Mouse (Mus musculus): ENCODE results near the gene App.

The App gene

DNA sequence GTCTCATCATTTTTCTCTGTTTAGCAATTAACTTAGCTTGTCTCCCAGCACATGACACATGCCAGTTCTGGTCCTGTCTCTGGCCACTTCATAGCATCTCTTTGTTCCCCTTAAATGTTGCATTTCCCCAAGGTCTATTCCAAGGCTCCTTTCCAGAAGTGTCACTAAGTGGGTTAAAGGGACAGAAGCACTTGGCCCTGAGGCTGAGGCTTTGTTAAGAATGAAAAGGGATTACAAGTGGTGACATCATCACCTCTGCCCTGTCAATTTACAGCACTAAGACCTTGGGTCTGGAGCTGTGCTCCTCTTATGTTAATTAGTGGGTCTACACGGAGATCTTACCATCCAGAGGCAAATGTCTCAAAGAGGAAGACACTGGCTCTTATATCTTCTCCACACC lies 56.0 kb downstream of the App start:
- peak; percentile 62 for DNase-seq

DNA sequence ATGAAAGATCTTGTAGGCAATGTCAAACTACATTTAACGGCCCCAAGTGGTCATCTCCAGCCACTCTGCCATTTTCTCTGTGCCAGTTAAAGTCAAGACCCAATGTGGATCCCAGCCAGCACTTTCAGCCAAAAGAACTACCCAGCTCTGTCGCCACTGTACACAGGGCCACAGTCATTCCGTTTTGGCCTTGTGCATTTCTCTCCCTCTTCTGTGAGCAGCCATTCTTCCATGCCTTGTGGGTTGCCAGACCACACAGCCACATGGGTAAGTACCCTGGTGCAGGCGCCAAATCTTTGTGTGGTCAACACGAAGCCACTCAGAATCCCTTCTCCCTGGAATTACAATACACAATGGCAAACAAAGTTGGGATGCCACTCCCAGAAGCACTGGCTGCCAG lies 57.7 kb downstream of the App start:
- DNase-seq, result peak; percentile 89

GRCm38 (mm10) chr16:85114742-85115141 lies 58.8 kb downstream of the App start:
- peak; percentile 85 for DNase-seq

DNA sequence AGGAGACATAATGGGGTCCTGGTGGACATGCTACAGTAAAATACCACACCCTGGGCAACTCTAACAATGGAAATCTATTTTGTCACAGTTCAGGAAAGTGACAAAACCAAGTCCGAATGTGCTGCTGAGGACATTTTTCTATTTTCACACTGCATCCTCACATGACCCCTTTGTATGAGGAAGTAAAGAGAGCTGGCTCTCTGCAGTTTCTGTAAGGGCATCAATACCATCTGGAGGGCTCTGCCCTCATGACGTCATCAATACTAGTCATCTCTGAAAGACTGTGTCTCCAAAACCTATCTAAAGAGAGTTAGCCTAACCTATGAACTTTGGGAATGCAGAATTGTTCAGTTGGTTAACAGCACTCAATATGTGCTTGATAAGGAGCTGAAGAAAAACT lies 59.6 kb downstream of the App start:
- peak; percentile 93 for DNase-seq

GRCm38 (mm10) chr16:85112254-85112653 lies 61.3 kb downstream of the App start:
- peak; percentile 69 for DNase-seq

- peak; percentile 86 for DNase-seq
These were observed 63.1 kb downstream of the App start for GRCm38 (mm10) chr16:85110428-85110827.

DNA sequence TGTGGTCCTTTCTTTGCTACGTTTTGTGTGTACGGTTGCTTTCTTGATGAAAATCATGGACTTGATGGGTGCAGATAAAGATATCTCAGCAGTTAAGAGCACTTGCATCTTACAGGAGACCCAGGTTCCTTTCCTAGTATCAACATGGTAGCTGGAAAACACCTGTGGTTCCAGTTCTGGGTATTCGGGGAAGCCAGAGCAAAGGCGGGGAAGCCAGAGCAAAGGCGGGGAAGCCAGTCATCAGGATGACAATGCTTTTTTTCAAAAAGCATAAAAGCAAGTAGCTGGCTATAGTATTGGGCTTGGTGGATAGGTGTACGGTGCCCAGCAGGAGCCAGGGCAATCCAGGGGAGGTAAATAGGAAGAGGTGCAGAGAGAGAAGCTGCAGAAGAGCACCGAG lies 65.1 kb downstream of the App start:
- peak; percentile 65 for DNase-seq

DNA sequence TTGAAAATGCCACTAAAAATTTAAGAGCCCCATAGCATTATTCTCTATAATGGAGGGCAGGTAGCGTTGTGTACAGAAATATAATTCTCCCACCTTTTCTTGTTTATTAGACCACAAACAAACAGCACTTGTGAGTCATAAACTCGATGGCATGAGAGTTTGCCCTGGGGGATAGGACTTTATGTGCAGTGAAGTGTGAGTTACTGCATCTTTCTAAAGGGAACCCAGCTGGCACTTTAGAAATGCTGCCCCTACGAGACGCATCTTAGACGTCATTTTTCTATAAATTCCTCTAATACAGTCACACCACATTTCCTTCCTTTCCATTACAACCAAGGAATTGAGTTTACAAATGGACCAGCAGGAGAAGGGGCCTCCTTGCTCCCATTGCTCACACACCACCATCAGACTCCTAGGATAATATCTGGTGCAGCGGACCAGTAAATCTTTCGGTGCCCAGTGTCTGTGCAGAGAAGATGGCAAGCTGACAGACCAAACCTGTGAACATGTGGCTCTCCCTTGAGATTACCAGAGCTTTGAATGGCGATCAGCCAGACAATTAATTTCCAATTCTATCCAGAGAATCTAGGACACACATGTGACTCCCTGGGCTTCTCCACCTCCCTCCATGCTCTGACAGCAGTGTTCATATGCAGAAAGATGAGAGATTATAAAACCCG lies 66.8 kb downstream of the App start:
- peak; percentile 83 for DNase-seq

DNA sequence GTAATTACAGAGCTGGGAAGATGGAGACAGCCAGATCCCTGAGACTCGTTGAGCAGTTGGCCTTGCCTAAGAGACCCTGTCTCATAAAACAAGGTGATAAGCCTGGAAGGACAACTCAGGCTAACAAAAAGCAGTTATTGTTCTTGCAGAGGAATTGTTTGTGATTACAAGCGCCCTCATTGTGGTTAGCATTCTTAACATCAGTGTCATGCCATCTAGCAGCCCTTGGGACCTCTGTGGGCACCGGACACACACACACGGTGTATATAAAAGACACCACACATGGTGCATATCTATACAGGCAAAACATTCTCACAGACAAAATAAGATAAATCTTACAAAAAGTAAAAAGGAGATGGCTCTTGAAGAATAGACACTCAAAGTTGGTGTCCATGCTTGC lies 68.0 kb downstream of the App start:
- peak; percentile 46 for DNase-seq

DNA sequence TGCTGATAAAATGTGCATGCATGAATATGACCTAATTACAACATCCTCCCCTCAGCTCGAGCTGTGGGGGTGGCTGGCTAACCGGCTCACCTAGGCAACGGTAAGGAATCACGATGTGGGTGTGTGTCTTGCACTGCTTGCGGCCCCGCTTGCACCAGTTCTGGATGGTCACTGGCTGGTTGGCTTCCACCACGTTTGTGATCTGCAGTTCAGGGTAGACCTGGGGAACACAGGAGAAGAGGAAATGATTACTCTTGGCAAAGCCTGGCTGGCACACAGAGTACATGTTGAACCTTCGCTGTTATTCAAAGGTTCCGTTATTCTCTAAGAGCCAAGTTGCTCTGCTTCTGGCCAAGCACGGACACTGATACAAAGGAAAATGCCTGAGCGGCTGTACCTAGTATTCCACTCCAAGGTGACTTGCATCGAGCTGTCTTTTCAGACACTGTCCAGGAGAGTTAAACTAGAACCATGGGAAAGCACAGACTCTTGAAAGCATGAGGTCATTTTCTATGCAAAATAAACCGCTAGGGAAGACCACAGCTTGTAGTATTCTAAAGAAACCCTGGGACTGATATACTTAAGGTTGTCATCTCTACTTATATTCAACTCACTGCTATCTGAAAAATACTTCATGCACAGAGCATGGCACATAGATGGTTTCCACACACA lies 70.3 kb downstream of the App start:
- DNase-seq, result peak; percentile 93

GRCm38 (mm10) chr16:85101544-85101943 lies 72.0 kb downstream of the App start:
- peak; percentile 59 for DNase-seq

GRCm38 (mm10) chr16:85100806-85101205 lies 72.8 kb downstream of the App start:
- no peak for DNase-seq

- DNase-seq, result peak; percentile 85
These were observed 74.1 kb downstream of the App start for GRCm38 (mm10) chr16:85099487-85099886.

DNA sequence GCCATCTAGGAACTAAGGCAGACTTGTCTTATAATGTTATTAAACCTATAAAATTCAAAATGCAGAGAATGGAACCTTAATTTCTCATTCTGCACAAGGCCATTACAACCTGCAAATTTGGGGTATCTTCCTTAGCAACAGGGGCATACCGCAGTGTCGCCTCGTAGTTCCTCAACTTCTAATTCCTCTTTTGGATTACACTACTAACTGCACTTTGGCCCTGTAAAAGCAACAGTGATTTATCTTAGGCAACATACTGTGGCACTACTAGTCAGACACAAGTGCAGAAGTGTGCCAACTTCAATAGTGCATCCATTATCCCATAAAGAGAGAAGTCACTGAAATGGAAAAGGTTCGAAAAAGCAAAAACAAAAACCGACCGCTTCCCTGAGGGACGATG lies 74.5 kb downstream of the App start:
- DNase-seq, result peak; percentile 73

DNA sequence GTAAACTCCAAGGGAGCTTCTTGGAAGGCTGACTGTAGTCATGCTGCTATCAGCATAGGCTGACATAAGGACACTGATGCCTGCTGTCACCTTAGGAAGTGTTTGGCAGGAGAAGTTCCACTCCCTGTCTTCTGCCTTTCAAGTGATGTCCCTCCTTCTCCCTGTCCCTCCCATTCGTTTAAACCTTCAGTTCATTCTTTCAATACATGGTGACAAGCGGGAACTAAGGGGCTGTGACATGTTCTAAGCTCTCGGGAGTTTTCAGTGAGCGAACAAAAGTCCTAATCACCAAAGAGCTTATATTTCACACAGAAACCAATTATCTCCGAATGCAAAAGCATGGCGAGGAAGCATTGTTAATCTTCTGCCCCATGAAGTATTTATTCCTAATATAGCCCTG lies 77.2 kb downstream of the App start:
- DNase-seq, result no peak

- DNase-seq, result no peak
These were observed 77.6 kb downstream of the App start for GRCm38 (mm10) chr16:85095923-85096322.

DNA sequence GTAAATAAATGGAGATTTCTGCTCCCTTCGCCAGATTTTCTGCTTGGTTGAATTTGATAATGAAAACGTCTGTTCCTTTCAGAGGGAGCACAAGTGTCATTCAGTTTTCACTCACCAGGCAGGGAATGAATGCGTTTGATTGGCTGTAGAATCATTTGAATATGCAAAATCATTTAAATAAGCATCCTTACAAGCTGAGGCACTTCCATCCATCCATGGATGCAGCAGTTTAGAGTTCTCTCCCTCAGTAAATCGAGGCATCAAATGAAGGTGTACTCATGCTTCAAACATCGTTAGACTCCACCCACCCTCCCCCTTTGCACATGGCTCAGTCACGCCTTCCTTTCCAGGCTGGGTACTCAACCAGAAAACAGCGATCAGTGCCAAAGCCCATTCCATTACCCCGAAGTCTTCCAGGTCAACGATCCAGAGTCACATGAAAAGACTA lies 80.9 kb downstream of the App start:
- DNase-seq, result peak; percentile 89

DNA sequence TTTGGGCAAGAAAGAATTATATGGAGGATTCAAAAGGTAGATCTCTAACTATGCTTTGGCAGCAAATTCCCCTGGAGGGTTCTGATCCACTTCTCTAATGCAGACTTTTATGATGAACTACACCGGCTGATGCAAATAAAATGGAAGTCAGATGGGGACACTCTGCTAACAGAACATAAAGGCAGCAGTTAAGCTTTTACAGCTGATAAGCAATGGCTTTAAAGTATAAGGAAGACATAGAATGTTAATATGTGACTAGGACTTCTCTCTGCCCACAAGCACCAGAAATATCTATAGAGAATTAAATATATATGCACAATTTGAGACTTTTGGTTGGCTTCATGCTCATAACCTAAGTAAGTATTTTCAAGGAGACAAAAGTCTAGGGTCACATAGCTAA lies 81.4 kb downstream of the App start:
- no peak for DNase-seq

DNA sequence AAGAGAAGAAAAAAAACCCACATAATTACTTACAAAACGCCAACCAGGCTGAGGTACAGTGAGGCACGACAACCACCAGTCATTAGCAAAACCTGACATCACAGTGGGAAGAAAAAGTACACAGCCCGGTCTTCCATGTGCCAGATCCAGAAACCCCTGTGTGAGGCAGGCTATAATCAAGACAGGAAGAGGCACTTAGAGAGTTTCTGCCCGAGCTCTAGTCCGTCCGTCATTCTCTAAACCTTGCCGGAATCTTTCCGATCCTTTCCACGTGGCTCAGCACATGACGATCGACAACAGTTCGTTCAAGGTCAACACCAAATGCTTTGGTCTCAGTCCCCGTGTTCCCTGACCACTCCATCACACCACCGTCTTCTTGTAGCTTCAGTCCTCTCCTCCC lies 82.6 kb downstream of the App start:
- peak; percentile 66 for DNase-seq

- no peak for DNase-seq
These were observed 85.4 kb downstream of the App start for GRCm38 (mm10) chr16:85088126-85088525.

DNA sequence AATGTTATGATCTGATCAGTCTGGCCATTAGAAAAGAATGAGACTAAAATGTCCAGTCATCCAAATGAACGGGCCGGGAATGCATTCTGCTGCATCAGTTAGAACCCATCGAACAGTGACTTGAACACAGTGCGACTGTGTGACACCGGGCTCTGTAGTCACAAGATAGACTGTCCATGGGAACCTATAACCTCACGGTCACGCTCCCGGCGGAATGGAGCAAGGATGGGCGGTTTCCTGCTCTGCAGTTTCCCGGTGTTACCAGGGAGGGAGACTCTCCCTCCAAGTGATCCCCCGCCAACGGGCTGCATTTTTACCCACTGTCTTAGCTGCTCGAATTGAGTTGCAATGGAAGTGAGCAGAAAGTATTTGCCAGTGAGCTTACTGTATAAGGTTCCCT lies 87.3 kb downstream of the App start:
- DNase-seq, result no peak

- no peak for DNase-seq
These were observed 87.7 kb downstream of the App start for GRCm38 (mm10) chr16:85085902-85086301.

DNA sequence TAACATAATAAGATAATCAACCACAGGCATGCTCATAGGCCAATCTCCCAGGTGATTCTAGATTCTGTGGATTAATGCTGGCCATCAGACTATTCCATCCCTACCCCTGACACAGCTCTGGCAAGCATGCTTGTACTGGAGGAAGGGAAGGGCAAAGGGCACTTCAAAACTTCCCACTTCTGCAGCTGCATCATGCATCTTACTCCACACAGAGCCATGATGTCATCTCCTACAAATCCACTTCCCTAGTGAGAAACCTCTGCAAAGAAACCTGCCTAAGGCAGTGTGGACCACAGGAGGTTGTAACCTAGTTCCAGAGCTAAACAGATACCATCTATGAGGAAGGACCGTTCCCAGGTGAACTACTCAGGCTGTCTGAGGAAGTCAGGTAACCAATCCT lies 89.4 kb downstream of the App start:
- peak; percentile 93 for DNase-seq

DNA sequence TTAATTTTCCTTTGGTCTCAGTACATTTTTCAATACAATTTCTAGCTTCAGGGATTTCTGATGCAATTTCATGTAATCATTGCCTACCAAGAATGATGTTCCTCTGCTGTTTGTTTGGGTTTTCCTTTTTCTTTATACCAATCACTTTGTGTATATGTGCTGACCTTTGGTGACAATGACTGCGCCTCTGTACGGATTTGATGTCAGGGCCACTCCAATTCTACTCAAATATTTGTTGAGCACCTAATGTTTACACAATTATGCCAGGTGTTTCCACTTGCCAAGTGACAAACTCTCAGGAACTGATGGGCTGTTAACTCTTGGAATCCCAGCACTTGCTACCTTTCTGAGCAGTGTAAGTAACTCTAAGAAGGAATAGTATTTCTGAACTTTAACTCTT lies 98.2 kb downstream of the App start:
- DNase-seq, result no peak

- DNase-seq, result no peak
These were observed 98.7 kb downstream of the App start for GRCm38 (mm10) chr16:85074889-85075288.
